Mouse (Mus musculus) bone marrow macrophage, adult 2 months (primary cell): ENCODE data around the gene Sema4b.

Source experiments
- CTCF ChIP-seq: IDR thresholded peaks from 2 replicates; pipeline ENCODE4 v1.5.1; 2012; ENCODE audit warnings: low read depth, mild to moderate bottlenecking, low read length, moderate library complexity
- POLR2A ChIP-seq: IDR thresholded peaks from 2 replicates; pipeline ENCODE4 v1.6.1; 2012; ENCODE audit warnings: mild to moderate bottlenecking, low read depth, low read length, borderline replicate concordance

DNA sequence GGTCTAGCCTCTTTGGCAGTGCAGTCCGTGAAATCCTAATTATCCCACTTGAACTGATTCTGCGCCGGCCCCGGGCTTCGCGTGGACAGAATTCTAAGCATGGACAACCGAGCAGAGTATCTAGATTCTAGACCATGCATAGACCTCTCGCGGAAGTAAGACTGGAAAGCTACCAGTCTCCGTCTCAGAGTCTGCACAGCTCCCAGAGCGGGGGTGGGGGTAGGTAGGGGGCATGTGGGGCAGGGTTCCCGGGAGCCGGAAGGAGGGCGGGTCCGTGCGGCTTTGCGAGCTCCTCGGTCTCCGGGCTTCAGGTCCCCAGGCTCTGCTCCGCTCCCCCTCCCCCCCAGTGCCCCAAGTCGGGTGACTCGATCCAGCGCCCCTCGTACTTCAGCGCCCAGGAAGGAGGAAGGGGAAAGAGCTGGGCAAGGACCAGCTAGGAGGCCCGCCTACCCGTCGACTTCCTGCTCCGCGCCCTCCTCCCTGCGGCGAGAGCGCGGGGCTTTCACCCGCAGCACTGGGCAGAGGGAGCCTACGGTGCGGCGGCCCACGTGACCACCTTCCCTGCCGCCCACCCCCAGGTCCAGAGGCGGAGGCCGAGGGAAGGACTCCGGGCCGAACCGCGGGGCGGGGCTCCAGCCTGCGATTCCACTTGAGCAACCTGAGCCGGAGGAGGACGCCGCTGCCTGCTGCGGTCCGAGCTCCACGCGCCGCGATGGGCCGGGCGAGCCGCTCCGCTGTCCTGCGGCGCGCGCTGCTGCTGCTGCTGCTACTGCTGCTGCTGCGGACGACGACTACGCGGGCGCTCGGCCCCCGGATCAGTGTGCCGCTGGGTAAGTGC, 11.5 kb downstream of the Sema4b start:
- TF ChIP-seq POLR2A: no peak
- no peak for TF ChIP-seq CTCF
